Mouse (Mus musculus): ENCODE results near the gene Cxadr. TPM values are rescaled to one million over a fixed set of nuclear protein-coding genes. Genes with fewer than 3 reads are reported as not detected.

Gene Cxadr
- polyA plus RNA-seq, 1 experiment from 2014 or later: 25.8 TPM

DNA sequence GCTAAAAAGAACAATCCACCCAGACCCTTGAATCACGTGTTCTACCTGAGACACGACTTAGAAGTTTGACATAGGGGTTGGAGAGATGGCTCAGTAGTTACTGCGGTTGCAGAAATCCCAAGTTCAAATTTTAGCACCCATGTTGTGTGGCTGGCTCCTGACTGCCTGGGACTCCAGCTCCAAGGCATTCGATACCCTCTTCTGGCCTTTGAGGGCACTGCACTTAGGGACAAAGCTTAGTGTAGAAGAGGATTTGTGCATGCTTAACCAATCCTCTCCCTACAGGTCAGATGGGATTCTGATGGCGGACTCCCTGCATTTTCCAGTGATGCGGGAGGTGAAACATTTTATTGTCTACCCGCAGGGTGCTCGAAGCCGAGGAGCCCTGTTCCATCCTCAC is 15.6 kb downstream of the Cxadr start:
- Histone ChIP-seq H3K27ac (ENCODE audit: low read length) (no peak overlapping the region), H3K4me3 (ENCODE audit: low read length) (no peak overlapping the region), H3K4me2 (ENCODE audit: low read depth, low read length) (no peak overlapping the region), H3K9me3 (replicated peaks; ENCODE audit: control insufficient read depth, low read length) (no peaks in the 10 kb centered on the region), H3K4me1 (ENCODE audit: control insufficient read depth, insufficient read depth, low read length) (peaks cover 40% of the 10 kb centered on the region), H3K9ac (ENCODE audit: low read length) (no peak overlapping the region), H3K27me3 (ENCODE audit: control insufficient read depth, insufficient read depth, low read length) (no peaks in the 10 kb centered on the region), H3K36me3 (ENCODE audit: control insufficient read depth, insufficient read depth) (no peaks in the 10 kb centered on the region)
- WGBS: 77% methylated on average over 9 of the region's 9 CpGs
- peak; percentile 35; the same call in 1 of the 2 replicates for ATAC-seq (replicated peaks; ENCODE audit: extremely low read depth, insufficient read depth, low FRiP score)

DNA sequence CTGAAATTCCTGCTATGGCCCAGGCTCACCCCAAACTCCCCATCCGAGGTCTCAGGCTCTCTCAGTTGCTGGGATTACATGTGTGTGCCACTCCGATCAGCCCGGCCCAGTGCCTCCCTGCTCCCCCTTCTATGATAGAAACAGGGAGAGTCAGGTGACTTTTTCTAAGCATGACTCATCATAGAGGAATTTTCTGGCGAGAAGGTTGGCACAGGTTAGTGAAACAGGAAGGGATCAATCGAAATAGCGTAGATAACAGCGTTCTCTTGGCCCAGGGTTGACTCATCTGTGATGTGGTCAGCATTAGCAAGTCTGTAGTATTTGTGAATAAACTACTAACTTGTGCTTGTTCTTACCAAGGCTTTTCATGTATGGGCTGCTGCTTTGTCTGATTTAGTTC is 16.7 kb downstream of the Cxadr start:
- peaks cover 45% of the 10 kb centered on the region for H3K4me1 ChIP-seq (ENCODE audit: control insufficient read depth, insufficient read depth, low read length)
- H3K9me3 ChIP-seq (replicated peaks; ENCODE audit: control insufficient read depth, low read length): no peaks in the 10 kb centered on the region
- H3K27me3 ChIP-seq (ENCODE audit: control insufficient read depth, insufficient read depth, low read length): no peaks in the 10 kb centered on the region
- H3K27ac ChIP-seq (ENCODE audit: low read length): peak overlapping the region; percentile 44; the same call in 1 of the 2 replicates
- H3K9ac ChIP-seq (ENCODE audit: low read length): peak overlapping the region; percentile 43; the same call in 1 of the 2 replicates
- H3K4me3 ChIP-seq (ENCODE audit: low read length): no peak overlapping the region
- H3K36me3 ChIP-seq (ENCODE audit: control insufficient read depth, insufficient read depth): no peaks in the 10 kb centered on the region
- 14% methylated on average over 7 of the region's 7 CpGs for WGBS
- H3K4me2 ChIP-seq (ENCODE audit: low read depth, low read length): peak overlapping the region; percentile 47
- ATAC-seq (replicated peaks; ENCODE audit: extremely low read depth, insufficient read depth, low FRiP score): peak; percentile 50; the same call in 1 of the 2 replicates

DNA sequence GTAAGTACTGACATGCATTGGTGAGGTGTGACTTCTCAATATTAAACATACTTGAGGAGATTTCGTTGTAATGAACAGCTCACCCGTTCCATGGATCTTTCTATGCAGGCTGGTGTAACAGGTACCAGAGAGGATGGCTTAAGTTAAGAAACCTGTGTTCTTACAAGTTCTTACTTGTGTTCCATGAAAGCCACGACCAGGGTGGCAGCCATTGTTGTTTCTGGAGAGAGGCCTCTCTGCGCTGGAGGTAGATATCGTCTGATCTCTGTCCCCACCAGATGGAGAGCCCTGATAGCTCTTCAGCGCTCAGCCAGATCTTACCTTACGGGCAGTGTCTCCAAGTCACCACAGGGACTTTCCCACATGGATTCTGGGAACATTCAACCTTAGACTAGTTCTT is 18.4 kb downstream of the Cxadr start:
- H3K4me3 ChIP-seq (ENCODE audit: low read length): no peak overlapping the region
- no peak for ATAC-seq (replicated peaks; ENCODE audit: extremely low read depth, insufficient read depth, low FRiP score)
- 78% methylated on average over 7 of the region's 7 CpGs for WGBS
- H3K36me3 ChIP-seq (ENCODE audit: control insufficient read depth, insufficient read depth): no peaks in the 10 kb centered on the region
- H3K27ac ChIP-seq (ENCODE audit: low read length): no peak overlapping the region
- peaks cover 30% of the 10 kb centered on the region for H3K4me1 ChIP-seq (ENCODE audit: control insufficient read depth, insufficient read depth, low read length)
- H3K9ac ChIP-seq (ENCODE audit: low read length): no peak overlapping the region
- H3K27me3 ChIP-seq (ENCODE audit: control insufficient read depth, insufficient read depth, low read length): no peaks in the 10 kb centered on the region
- H3K4me2 ChIP-seq (ENCODE audit: low read depth, low read length): no peak overlapping the region
- no peaks in the 10 kb centered on the region for H3K9me3 ChIP-seq (replicated peaks; ENCODE audit: control insufficient read depth, low read length)

DNA sequence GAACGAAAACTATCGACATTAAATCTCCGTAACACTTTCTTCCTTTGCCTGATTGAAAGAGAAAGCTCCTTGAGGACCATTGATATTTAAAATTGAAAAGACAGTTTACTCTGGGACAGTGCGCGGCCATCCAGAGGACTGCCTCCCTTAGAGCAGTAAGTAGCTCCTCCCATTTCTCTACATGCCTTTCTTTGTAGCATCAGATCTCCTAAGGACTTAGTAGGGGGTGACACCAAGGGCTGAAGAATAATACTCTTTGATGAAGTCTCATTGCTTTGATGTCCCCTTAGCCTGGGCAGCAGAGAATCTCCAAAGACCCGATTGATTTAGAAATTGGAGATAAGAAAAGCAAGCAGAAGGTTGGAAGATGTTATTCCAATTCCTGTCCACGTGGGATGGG is 20.3 kb downstream of the Cxadr start:
- no peak for ATAC-seq (replicated peaks; ENCODE audit: extremely low read depth, insufficient read depth, low FRiP score)
- Histone ChIP-seq H3K27ac (ENCODE audit: low read length) (no peak overlapping the region), H3K4me2 (ENCODE audit: low read depth, low read length) (peak overlapping the region; percentile 33; the same call in 1 of the 2 replicates), H3K36me3 (ENCODE audit: control insufficient read depth, insufficient read depth) (no peaks in the 10 kb centered on the region), H3K4me3 (ENCODE audit: low read length) (no peak overlapping the region), H3K4me1 (ENCODE audit: control insufficient read depth, insufficient read depth, low read length) (peaks cover 29% of the 10 kb centered on the region), H3K9me3 (replicated peaks; ENCODE audit: control insufficient read depth, low read length) (no peaks in the 10 kb centered on the region), H3K27me3 (ENCODE audit: control insufficient read depth, insufficient read depth, low read length) (no peaks in the 10 kb centered on the region), H3K9ac (ENCODE audit: low read length) (no peak overlapping the region)
- 19% methylated on average over 7 of the region's 7 CpGs for WGBS

DNA sequence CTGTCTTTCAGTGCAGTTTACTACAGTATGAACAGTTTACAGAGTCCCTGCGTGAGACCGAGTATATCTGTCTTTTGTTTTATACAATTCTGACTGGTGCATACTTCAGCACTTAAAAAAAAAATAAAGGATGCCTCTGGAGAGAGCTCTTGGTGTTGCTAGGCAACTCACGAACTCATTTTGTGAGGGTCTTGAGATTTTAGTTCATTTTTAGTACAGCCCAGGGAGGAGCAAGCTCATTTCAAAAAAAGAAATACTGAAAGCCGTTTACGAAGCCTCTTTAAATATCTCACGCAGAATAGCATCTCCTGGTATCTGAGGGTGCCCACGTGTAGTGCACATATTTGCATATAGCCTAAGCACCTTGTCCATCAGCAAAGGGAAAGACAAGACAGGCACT is 20.9 kb downstream of the Cxadr start:
- Histone ChIP-seq H3K4me1 (ENCODE audit: control insufficient read depth, insufficient read depth, low read length) (peaks cover 29% of the 10 kb centered on the region), H3K9ac (ENCODE audit: low read length) (no peak overlapping the region)

DNA sequence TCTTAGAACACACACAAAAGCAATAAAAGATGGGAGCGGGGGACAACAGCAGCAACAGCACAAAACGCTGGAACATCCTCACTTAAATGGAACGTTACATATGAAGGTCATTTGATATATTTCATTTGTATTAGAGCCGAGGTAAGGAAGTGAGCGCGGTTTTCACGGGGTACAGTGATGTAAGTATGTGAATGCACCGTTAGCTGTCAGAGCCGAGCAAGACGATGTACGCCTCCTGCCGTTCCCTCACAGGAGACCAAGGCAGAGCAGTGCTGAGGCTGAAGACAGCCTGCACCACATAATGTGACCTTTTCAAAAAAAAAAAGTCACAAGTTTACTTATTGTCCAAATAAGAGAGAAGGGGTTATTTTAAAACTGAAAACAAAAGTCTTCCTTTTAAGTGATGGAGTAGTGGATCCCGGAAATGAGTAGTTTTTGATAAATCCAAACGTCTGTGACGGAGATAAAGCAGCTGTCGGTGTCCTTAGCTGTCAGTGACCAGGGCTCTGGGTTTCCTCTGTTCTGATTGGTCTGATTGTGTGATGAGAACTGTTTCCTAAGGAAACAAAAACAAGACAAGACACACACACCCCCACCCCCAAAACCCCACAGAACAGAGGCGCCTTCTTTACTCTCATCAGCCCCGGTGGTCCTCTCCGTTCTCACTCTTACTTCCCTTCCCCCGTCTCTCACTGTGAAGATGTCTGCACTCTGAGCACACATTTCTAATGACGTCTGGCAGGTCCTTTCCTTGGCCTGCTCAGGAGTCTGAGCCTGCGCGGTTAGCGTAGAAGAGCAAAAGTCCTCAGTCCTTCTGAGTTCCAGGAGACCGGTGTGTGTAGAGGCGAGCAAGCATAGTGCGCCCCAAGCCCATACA is 24.9 kb downstream of the Cxadr start:
- Histone ChIP-seq H3K9ac (ENCODE audit: low read length) (no peak overlapping the region), H3K9me3 (replicated peaks; ENCODE audit: control insufficient read depth, low read length) (no peaks in the 10 kb centered on the region), H3K36me3 (ENCODE audit: control insufficient read depth, insufficient read depth) (peaks cover 6% of the 10 kb centered on the region; the same call in 1 of the 2 replicates), H3K27ac (ENCODE audit: low read length) (no peak overlapping the region), H3K4me1 (ENCODE audit: control insufficient read depth, insufficient read depth, low read length) (peaks cover 13% of the 10 kb centered on the region), H3K27me3 (ENCODE audit: control insufficient read depth, insufficient read depth, low read length) (no peaks in the 10 kb centered on the region), H3K4me2 (ENCODE audit: low read depth, low read length) (peak overlapping the region; percentile 16; the same call in 1 of the 2 replicates), H3K4me3 (ENCODE audit: low read length) (no peak overlapping the region)
- WGBS: 55% methylated on average over 27 of the region's 27 CpGs
- no peak; the same call in 1 of the 2 replicates for ATAC-seq (replicated peaks; ENCODE audit: extremely low read depth, insufficient read depth, low FRiP score)

More for the DNA sequence above, 20.9 kb downstream of the Cxadr start:
- WGBS: 20% methylated on average over 7 of the region's 7 CpGs
- peak overlapping the region; percentile 36 for H3K4me2 ChIP-seq (ENCODE audit: low read depth, low read length)
- no peak overlapping the region for H3K27ac ChIP-seq (ENCODE audit: low read length)
- H3K9me3 ChIP-seq (replicated peaks; ENCODE audit: control insufficient read depth, low read length): no peaks in the 10 kb centered on the region
- no peak for ATAC-seq (replicated peaks; ENCODE audit: extremely low read depth, insufficient read depth, low FRiP score)
- H3K27me3 ChIP-seq (ENCODE audit: control insufficient read depth, insufficient read depth, low read length): no peaks in the 10 kb centered on the region
- peak overlapping the region; percentile 17; the same call in 1 of the 2 replicates for H3K4me3 ChIP-seq (ENCODE audit: low read length)
- H3K36me3 ChIP-seq (ENCODE audit: control insufficient read depth, insufficient read depth): no peaks in the 10 kb centered on the region

DNA sequence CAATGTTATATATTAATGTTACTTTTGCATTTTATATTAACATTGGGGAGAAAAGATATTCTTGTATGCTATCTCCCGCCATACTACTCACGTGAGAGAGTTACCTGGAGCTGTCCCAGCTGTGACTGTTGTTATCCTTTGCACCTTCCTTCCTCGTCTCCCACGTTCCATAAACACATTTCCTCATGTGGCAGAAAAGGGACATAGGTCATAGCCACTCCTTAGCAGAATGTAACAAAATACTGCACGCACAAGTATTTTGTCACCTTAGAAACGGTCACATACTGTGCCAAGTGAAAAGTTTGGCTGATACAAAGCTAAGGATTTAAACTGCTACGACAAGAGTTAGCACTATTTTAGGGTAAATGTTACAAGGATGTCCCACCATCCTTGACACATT is 26.3 kb downstream of the Cxadr start:
- no peaks in the 10 kb centered on the region for H3K27me3 ChIP-seq (ENCODE audit: control insufficient read depth, insufficient read depth, low read length)
- H3K36me3 ChIP-seq (ENCODE audit: control insufficient read depth, insufficient read depth): peaks cover 6% of the 10 kb centered on the region; the same call in 1 of the 2 replicates
- no peak overlapping the region for H3K4me2 ChIP-seq (ENCODE audit: low read depth, low read length)
- 85% methylated on average over 7 of the region's 7 CpGs for WGBS
- ATAC-seq (replicated peaks; ENCODE audit: extremely low read depth, insufficient read depth, low FRiP score): no peak
- no peaks in the 10 kb centered on the region for H3K9me3 ChIP-seq (replicated peaks; ENCODE audit: control insufficient read depth, low read length)
- peaks cover 1% of the 10 kb centered on the region; the same call in 1 of the 2 replicates for H3K4me1 ChIP-seq (ENCODE audit: control insufficient read depth, insufficient read depth, low read length)
- no peak overlapping the region for H3K4me3 ChIP-seq (ENCODE audit: low read length)
- H3K27ac ChIP-seq (ENCODE audit: low read length): no peak overlapping the region
- H3K9ac ChIP-seq (ENCODE audit: low read length): no peak overlapping the region

DNA sequence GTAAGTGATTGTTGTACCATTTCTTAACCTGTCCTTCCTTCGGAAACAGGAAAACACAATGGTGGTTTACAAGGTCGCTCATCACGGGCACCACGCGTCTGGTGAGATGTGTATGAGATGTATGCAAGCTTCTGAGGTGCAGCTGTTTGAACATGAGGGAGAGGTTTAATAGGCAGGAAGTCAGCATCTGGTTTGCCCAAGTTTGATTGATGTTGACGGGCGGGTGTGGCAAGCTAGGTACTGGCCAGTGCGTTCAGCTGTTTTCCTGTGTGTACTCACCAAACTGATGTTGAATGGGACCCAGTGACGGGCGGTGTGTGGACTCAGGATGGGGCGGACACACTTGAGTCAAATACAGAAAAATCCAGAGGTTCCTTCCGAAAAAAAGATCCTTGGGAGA is 26.7 kb downstream of the Cxadr start:
- Histone ChIP-seq H3K36me3 (ENCODE audit: control insufficient read depth, insufficient read depth) (peaks cover 8% of the 10 kb centered on the region; the same call in 1 of the 2 replicates), H3K9ac (ENCODE audit: low read length) (no peak overlapping the region), H3K9me3 (replicated peaks; ENCODE audit: control insufficient read depth, low read length) (no peaks in the 10 kb centered on the region), H3K4me2 (ENCODE audit: low read depth, low read length) (no peak overlapping the region), H3K4me1 (ENCODE audit: control insufficient read depth, insufficient read depth, low read length) (no peaks in the 10 kb centered on the region), H3K27me3 (ENCODE audit: control insufficient read depth, insufficient read depth, low read length) (no peaks in the 10 kb centered on the region), H3K4me3 (ENCODE audit: low read length) (no peak overlapping the region), H3K27ac (ENCODE audit: low read length) (no peak overlapping the region)
- WGBS: 85% methylated on average over 12 of the region's 12 CpGs
- ATAC-seq (replicated peaks; ENCODE audit: extremely low read depth, insufficient read depth, low FRiP score): no peak

DNA sequence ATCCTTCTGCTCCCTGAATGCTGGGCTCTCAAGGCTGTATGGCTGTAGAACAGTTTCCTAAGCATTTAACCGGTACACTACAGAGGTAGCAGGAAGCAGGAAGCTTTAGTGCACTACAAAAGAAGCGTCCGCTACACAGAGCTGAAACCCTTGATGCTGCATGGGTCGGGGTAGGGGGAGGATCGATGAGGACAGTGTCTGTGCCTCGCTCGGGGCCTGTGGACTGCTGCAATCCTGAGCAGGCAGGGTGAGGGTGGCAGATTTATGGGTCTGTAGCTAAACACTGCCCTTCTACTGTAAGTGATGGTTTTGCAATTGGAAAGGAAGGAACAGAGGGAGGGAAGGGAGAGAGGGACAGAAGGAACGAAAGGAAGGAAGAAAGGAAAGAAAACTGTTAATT is 35.9 kb downstream of the Cxadr start:
- Histone ChIP-seq H3K27ac (ENCODE audit: low read length) (no peak overlapping the region), H3K9ac (ENCODE audit: low read length) (no peak overlapping the region), H3K9me3 (replicated peaks; ENCODE audit: control insufficient read depth, low read length) (no peaks in the 10 kb centered on the region), H3K4me3 (ENCODE audit: low read length) (no peak overlapping the region), H3K4me1 (ENCODE audit: control insufficient read depth, insufficient read depth, low read length) (no peaks in the 10 kb centered on the region), H3K4me2 (ENCODE audit: low read depth, low read length) (no peak overlapping the region), H3K27me3 (ENCODE audit: control insufficient read depth, insufficient read depth, low read length) (no peaks in the 10 kb centered on the region), H3K36me3 (ENCODE audit: control insufficient read depth, insufficient read depth) (peaks cover 20% of the 10 kb centered on the region)
- 62% methylated on average over 8 of the region's 8 CpGs for WGBS
- ATAC-seq (replicated peaks; ENCODE audit: extremely low read depth, insufficient read depth, low FRiP score): no peak
